Mouse (Mus musculus): ENCODE results near the gene Gm28102. TPM values are rescaled to one million over a fixed set of nuclear protein-coding genes. Genes with fewer than 3 reads are reported as not detected.
"Not testable (repeated sequence)": the region's sequence is repeated elsewhere in the genome, so short reads cannot be mapped to it uniquely, and the experiment has no call there.

Gene Gm28102
- total RNA-seq (2012; rRNA removed) = not detected in 2 replicates
- not detected in 2 replicates for total RNA-seq (2014; rRNA removed)
- polyA plus RNA-seq (2012; ENCODE audit: insufficient read length, low read depth) = not detected in 2 replicates

DNA sequence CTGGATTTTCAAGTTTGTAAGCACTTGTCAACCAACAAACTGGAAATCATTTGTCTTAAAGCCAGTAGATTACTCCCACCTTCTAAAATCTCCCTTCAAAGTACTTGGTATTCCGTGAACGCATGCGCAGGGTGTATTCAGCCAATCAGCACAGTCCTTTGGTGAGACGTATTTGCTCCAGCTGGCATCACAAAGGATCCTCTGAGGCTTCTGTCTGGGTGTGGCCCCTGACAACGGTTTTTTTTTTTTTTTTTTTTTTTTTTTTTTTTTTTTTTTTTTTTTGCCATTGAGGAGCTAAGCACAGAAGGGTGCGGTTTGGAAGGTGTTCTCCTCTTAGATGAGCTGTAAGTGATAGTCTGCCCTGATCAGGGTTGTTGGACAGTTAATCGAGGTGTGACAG lies at the start of gene Gm28102:
Gene Gm28102, plus strand, starts transcription at position 301 of the 400 bp plus-strand sequence.
- H3K27ac ChIP-seq (ENCODE audit: insufficient read depth, low read depth); H3K9me3 ChIP-seq (replicated peaks; ENCODE audit: low read length); H3K4me1 ChIP-seq (ENCODE audit: control insufficient read depth in 1 of 2, insufficient read depth in 2 of 2); dilution Hi-C loops (cut with MboI; ENCODE audit: extremely low pct_ligation_motif_present, extremely low pct_unique_long_range_greater_than_20kb, low sequenced_read_pairs); H3K4me3 ChIP-seq (replicated peaks in 1 of 3; ENCODE audit: low read depth in 2 of 3, low read length in 2 of 3, poor library complexity in 1 of 3); DNase-seq (ENCODE audit: extremely low read depth); H3K4me2 ChIP-seq (ENCODE audit: insufficient read depth, low read depth, poor library complexity, severe bottlenecking); H3K79me2 ChIP-seq (replicated peaks; ENCODE audit: control insufficient read depth, extremely low read depth, insufficient read depth, poor library complexity, severe bottlenecking); H3K9ac ChIP-seq (ENCODE audit: insufficient read depth, low read depth); in situ Hi-C loops (cut with MboI; ENCODE audit: low pct_ligation_motif_present, low pct_unique_long_range_greater_than_20kb, low sequenced_read_pairs); H3K27me3 ChIP-seq (replicated peaks); H3K36me3 ChIP-seq (replicated peaks in 1 of 2; ENCODE audit: control insufficient read depth in 1 of 2, insufficient read depth in 1 of 2, low read length in 1 of 2): not testable (repeated sequence)

Measured in CH12.LX (cell line).